Mouse (Mus musculus) C2C12 (cell line): Measurements from ENCODE around the gene Cacna1a.

Experiments used
- CEBPB ChIP-seq: IDR thresholded peaks from one replicate; pipeline ENCODE4 v1.6.1; 2011; ENCODE audit warnings: low read depth, mild to moderate bottlenecking, control low read depth, moderate library complexity
- CTCF ChIP-seq: IDR thresholded peaks from one replicate; pipeline ENCODE4 v1.5.1; 2011; ENCODE audit not compliant: control insufficient read depth, insufficient read depth, insufficient read length
- MAX ChIP-seq: IDR thresholded peaks from one replicate; pipeline ENCODE4 v1.6.1; 2011; ENCODE audit warnings: mild to moderate bottlenecking, control low read depth
- MYOG ChIP-seq: IDR thresholded peaks from one replicate; pipeline ENCODE4 v1.6.1; 2011; ENCODE audit not compliant: control insufficient read depth, insufficient read length; ENCODE audit errors: extremely low read depth
- USF1 ChIP-seq: IDR thresholded peaks from one replicate; pipeline ENCODE4 v1.6.1; 2011; ENCODE audit warnings: low read depth, mild to moderate bottlenecking, control low read depth, moderate library complexity

GRCm38 (mm10) chr8:84662581-84663065 is 274.4 kb downstream of the Cacna1a start, which contains the start of gene Ier2:
- TF ChIP-seq CTCF: no peak
- no peak for TF ChIP-seq USF1
- no peak for TF ChIP-seq MAX
- no peak for TF ChIP-seq MYOG
- TF ChIP-seq CEBPB: no peak
